Mouse (Mus musculus) intestine, embryonic 14.5 days (tissue): ENCODE data around the gene Prkce. TPM values are rescaled to one million over a fixed set of nuclear protein-coding genes. Genes with fewer than 3 reads are reported as not detected.
A peak's percentile ranks its signal among the peaks of the same experiment; 100 is the strongest.

Source experiments
- ATAC-seq: fragments of 200-750 bp; cut with Nextera tagmentation; replicated peaks from 2 replicates; pipeline ENCODE4 v1.8.0; 2017; ENCODE audit warnings: low read depth, moderate number of reproducible peaks, moderate TSS enrichment, moderate library complexity; ENCODE audit not compliant: low FRiP score, low TSS enrichment
- DNase-seq: peaks from one replicate; pipeline ENCODE4 v3.0.0-alpha.2; 2018; ENCODE audit warnings: low spot score
- H3K27ac ChIP-seq: fragments of 300-500 bp; sonication (generic); 2 replicates; pipeline ENCODE4 v1.5.1; 2014; ENCODE audit warnings: low read depth, mild to moderate bottlenecking, control low read depth
- H3K27me3 ChIP-seq: fragments of 300-500 bp; sonication (generic); replicated peaks from 2 replicates; pipeline ENCODE4 v1.6.1; 2014; ENCODE audit warnings: low read length, control low read depth; ENCODE audit not compliant: control insufficient read depth, insufficient read depth
- H3K36me3 ChIP-seq: fragments of 300-500 bp; sonication (generic); 2 replicates; pipeline ENCODE4 v1.6.1; 2014; ENCODE audit warnings: low read length, control low read depth; ENCODE audit not compliant: control insufficient read depth, insufficient read depth
- H3K4me1 ChIP-seq: fragments of 300-500 bp; sonication (generic); replicated peaks from 2 replicates; pipeline ENCODE4 v1.6.1; 2014; ENCODE audit warnings: low read length, control low read depth, mixed read lengths; ENCODE audit not compliant: control insufficient read depth, insufficient read depth
- H3K4me2 ChIP-seq: fragments of 300-500 bp; sonication (generic); 2 replicates; pipeline ENCODE4 v1.6.1; 2014; ENCODE audit warnings: low read length
- H3K4me3 ChIP-seq: fragments of 300-500 bp; sonication (generic); 2 replicates; pipeline ENCODE4 v1.5.1; 2014; ENCODE audit warnings: low read depth, low read length, control low read depth, mixed read lengths
- H3K9ac ChIP-seq: fragments of 300-500 bp; sonication (generic); 2 replicates; pipeline ENCODE4 v1.6.1; 2014; ENCODE audit warnings: mild to moderate bottlenecking, low read length
- H3K9me3 ChIP-seq: fragments of 300-500 bp; sonication (generic); 2 replicates; pipeline ENCODE4 v1.6.1; 2016; ENCODE audit warnings: low read length, control low read depth; ENCODE audit not compliant: control insufficient read depth
- WGBS: fragments of 180-500 bp; shearing (Covaris S2); extraction: QIAGEN DNeasy Blood & Tissue Kit; methylation state at CpG from one replicate; pipeline ENCODE4 v1.1.7; 2014; 5-methylcytosine and 5-hydroxymethylcytosine counted together
- polyA plus RNA-seq: library from polyadenylated mRNA; unstranded; fragments of >200 nt; fragmentation: Nextera tagmentation; extraction: Ambion mirVana; gene quantifications from 2 replicates; pipeline ENCODE4 v1.2.1, GENCODE M21; 2014

Gene Prkce
- polyA plus RNA-seq, 1 experiment from 2014 or later = 7.5 TPM

DNA sequence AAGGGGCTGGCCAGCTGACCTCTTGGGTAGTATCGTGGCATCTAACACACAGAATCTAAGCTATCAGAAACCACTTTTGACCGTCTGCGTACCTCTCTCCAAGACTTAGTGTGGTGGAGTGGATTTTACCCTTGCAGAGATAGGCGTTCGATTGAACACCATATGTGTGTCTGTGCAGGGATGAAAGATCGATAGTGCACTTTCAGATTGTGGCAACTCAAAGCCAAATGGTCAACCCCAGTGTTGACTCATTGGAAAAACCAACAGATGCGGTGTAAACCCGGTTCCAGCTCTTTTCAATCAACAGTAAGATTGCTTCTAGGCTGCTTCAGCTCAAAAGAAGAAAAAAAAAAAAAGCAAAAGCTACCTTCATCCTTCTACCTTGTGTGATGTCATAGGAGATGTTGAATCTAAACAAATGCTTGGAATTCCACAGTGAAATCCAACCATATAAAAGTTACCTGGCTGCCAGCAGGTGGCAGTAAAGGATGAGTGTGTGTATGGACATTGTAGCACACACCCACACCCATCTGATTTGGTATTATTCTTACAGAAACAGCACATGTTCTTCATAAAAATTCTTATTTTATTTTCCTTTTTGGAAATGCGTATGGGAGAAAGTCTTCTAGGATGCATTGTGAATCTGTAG, 328.7 kb downstream of the Prkce start:
- Histone ChIP-seq H3K27me3 (no peaks in the 10 kb centered on the region), H3K4me2 (no peak overlapping the region), H3K27ac (no peak overlapping the region), H3K9me3 (no peaks in the 10 kb centered on the region), H3K4me1 (peaks cover 12% of the 10 kb centered on the region; the same call in 1 of the 2 replicates), H3K36me3 (0 out of 2 replicates have a peak, but pooled peaks cover 4% of the 10 kb centered on the region), H3K9ac (no peak overlapping the region), H3K4me3 (no peak overlapping the region)
- 85% methylated on average over 9 of the region's 9 CpGs for WGBS
- DNase-seq (no peak), ATAC-seq (peak; percentile 23; the same call in 1 of the 2 replicates)

DNA sequence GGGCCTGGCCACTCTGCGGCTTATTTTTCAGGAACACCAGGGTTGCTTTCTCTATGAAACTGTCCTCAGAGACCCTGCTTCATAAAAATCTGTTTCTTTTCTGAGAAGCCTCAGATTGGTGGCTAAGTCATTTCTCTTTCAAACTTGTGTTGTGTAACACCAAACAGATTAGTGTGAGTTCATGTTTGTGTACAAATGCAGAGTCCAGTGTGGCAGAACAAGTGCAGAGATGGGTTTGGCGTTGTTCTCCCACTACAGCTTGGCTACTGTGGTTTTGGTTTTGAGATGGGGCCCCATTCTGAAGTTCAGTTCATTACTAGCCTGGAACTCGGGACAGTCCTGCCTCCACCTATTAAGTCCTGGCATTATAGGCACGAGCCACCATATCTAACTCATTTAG, 329.7 kb downstream of the Prkce start:
- Histone ChIP-seq H3K9ac (no peak overlapping the region), H3K27me3 (no peaks in the 10 kb centered on the region), H3K36me3 (0 out of 2 replicates have a peak, but pooled peaks cover 4% of the 10 kb centered on the region), H3K9me3 (no peaks in the 10 kb centered on the region), H3K4me3 (no peak overlapping the region), H3K4me1 (peaks cover 12% of the 10 kb centered on the region; the same call in 1 of the 2 replicates), H3K4me2 (no peak overlapping the region), H3K27ac (no peak overlapping the region)
- ATAC-seq (no peak), DNase-seq (no peak)
- 91% methylated on average over 4 of the region's 4 CpGs for WGBS

DNA sequence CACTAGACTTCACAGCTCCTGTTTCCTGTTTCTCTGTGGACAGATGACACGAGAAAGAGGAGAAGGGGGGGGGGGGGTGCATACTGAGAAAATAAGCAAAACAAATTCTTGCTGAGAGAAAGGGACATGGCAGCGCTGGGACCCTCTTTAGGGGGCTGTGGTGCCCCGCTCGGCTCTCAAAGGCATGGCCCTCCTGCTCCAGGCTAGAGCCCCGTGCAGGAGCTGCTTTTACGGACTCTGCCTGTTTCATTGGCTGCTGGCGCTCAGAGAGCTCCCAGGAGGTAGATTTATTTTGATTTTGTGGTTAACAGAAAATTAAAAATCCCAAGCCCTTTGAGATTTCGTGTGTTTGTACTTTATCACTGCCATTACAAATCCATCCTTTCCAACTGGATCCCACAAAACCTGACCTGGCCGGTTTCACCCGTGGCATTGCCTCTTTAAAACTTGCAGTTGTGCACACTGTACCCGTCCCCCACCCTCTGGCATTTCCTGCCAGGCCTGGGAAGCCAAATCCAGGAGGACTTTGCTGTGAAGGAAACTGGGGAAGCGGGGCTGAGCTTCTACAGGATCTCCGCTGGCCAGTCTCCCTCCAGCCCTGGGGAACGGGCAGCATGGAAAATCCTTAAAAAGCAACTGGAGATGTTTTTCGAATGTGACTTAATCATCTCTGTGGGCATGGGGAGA, 331.9 kb downstream of the Prkce start:
- Histone ChIP-seq H3K4me3 (no peak overlapping the region), H3K9ac (no peak overlapping the region), H3K9me3 (no peaks in the 10 kb centered on the region), H3K4me1 (peaks cover 12% of the 10 kb centered on the region; the same call in 1 of the 2 replicates), H3K4me2 (no peak overlapping the region), H3K27me3 (no peaks in the 10 kb centered on the region), H3K36me3 (0 out of 2 replicates have a peak, but pooled peaks cover 4% of the 10 kb centered on the region), H3K27ac (peak overlapping the region; percentile 23; the same call in 1 of the 2 replicates)
- ATAC-seq = no peak
- WGBS = 40% methylated on average over 15 of the region's 15 CpGs
- DNase-seq = no peak

DNA sequence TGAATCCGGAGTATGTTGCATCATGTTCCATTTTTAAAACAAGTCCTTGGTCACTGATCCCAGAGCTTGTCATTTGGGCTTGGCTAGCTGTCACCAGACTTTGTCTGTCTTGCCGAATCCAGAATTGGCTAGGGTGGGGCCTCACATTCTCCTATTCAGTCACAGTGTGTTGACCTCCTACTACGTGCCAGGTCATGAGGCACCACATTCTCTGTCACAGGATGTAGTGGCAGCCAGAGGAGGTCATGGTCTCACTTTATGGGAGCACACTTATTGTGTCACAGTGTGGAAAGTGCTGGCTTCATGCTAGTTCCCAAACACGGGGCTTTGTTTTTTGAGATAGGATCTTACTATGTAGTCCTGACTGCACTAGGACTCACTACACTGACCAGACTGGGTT, 333.8 kb downstream of the Prkce start:
- Histone ChIP-seq H3K27me3 (no peaks in the 10 kb centered on the region), H3K36me3 (no peaks in the 10 kb centered on the region), H3K9me3 (no peaks in the 10 kb centered on the region), H3K9ac (no peak overlapping the region), H3K4me1 (peaks cover 12% of the 10 kb centered on the region; the same call in 1 of the 2 replicates), H3K27ac (no peak overlapping the region), H3K4me2 (no peak overlapping the region), H3K4me3 (no peak overlapping the region)
- DNase-seq = no peak
- no peak for ATAC-seq
- 89% methylated on average over 4 of the region's 4 CpGs for WGBS

DNA sequence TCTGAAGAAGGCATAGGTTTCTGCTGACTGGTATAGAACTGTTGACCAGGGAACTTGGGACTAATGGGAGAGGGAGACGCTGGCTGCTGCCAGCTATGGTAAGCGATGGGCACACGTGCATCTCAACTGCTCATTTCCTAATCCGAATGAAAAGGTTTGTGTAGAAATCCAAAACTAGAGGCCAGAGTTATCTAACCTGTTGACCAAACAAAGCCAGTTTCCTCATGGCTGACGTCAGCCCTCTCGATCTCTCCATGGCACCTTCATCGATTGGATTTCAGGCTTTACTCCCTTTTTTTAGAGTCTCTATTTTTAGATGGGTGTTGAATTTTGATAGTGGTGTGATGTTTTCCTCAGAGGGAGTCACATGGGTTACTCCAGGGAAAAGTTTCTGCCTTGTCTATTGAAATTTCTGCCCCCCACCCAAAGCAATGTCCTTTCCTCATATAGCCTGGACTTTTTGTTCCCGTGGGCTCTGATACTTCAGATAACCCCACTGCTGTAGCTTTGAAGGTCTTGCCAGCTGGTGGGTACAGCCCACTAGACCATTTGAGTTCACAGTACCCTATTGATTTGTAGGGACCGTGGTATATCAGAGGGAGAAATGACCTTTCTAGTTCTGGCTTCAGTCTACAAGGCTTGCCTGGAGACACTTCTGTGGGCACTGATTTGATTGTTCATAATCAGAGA, 335.8 kb downstream of the Prkce start:
- ATAC-seq = no peak
- Histone ChIP-seq H3K27me3 (no peaks in the 10 kb centered on the region), H3K9me3 (no peaks in the 10 kb centered on the region), H3K4me1 (peaks cover 12% of the 10 kb centered on the region; the same call in 1 of the 2 replicates), H3K4me3 (no peak overlapping the region), H3K27ac (no peak overlapping the region), H3K36me3 (no peaks in the 10 kb centered on the region), H3K9ac (no peak overlapping the region), H3K4me2 (no peak overlapping the region)
- WGBS = 96% methylated on average over 9 of the region's 9 CpGs
- no peak for DNase-seq

DNA sequence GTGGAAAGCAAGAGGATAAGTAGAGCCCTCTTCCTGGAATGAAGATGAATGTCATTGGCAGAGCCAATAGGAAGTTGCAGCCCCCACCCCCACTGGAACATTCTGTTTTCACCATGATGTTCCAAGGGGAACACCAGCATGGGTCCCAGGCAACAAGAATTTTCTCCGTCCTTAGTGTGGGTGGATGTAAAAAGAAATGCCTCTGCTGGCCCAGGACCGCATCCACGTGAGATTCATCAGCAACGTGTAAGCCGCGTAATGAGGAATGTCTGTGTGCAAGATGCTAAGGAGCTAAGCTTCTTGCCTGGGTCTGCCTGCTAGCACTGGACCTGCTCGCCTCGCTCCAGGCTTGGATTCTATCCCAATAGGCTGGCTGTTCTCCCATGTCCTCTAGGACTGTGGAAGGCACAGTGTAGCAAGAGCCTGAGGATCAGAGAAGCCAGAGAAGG, 337.6 kb downstream of the Prkce start, which contains the start of gene Gm10309:
TSS of gene Gm10309 (minus strand) at position 50 of the 449 bp plus-strand sequence.
- Histone ChIP-seq H3K27ac (no peak within 1 kb of the TSS), H3K9me3 (no peaks in the 10 kb centered on the region), H3K4me2 (no peak within 1 kb of the TSS), H3K4me1 (no peaks in the 10 kb centered on the region), H3K9ac (no peak within 1 kb of the TSS), H3K27me3 (no peaks in the 10 kb centered on the region), H3K4me3 (no peak within 1 kb of the TSS), H3K36me3 (no peaks in the 10 kb centered on the region)
- WGBS = 88% methylated on average over 8 of the region's 8 CpGs
- DNase-seq (no peak), ATAC-seq (no peak)

DNA sequence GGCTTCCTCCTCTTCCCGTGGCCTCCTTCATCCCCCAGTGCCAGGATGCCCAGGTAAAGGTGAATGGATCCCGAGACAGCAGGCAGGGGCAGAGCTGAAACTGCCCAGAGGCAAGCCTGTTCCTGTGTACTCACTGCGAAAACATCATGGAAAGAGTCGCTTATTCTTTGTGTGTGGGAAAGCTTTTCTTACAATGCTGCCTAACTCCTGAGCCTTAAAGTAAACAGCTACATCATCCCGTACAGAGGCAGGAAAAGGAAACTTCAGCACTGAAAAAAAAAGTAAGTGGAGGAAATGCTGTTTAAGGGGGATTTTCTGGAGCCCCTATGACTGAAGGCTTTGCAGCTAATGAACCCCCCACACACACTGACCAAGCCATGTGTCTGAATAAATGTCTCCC, 339.3 kb downstream of the Prkce start:
- no peaks in the 10 kb centered on the region for H3K27me3 ChIP-seq
- no peak overlapping the region for H3K4me2 ChIP-seq
- no peak overlapping the region for H3K9ac ChIP-seq
- H3K4me1 ChIP-seq = no peaks in the 10 kb centered on the region
- H3K4me3 ChIP-seq = no peak overlapping the region
- peak overlapping the region; percentile 62; the same call in 1 of the 2 replicates for H3K27ac ChIP-seq
- H3K36me3 ChIP-seq = no peaks in the 10 kb centered on the region
- no peak for ATAC-seq
- no peaks in the 10 kb centered on the region for H3K9me3 ChIP-seq
- no peak for DNase-seq
- WGBS = 51% methylated on average over 5 of the region's 5 CpGs

DNA sequence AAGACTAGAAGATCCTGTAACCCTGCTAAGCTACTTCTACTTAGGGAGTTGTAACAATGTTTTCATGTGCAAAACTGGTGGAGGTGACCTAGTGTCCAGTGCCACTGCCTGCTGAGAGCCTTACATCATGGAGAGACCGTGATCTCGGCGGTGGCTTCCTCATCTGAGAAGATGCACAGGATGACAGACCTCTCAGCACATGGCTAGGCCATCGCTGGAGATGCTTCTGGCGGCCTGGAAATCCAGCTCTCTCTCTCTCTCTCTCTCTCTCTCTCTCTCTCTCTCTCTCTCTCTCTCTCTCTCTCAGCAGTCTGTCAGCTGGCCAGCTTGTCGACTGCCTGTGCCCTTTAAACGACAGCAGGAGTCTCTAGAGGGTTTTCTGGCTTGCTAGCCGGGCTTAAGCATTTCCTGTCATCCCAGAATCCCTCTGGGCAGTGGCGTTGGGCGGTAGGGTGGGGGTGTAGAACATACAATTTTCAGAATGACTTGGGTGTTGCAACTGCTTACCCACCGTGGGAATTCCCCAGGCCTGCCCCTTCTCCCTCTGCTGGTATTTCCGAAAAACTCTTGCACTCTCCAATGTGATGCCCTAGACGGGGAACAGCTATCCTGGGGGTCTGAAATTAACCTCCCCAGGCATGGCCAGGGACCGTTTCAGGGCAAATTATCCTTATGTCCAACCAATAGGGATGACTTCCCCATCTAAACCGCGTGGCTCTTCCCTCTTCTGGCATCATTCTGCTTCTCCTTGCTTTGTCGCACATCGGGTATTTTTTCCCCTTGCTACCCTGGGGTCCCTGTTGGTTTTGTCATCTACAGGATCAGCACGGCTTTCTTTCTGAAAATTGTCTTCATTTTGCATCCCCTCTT, 340.0 kb downstream of the Prkce start:
- no peak overlapping the region for H3K4me2 ChIP-seq
- H3K9ac ChIP-seq = no peak overlapping the region
- ATAC-seq (no peak), DNase-seq (no peak)
- no peak overlapping the region for H3K4me3 ChIP-seq
- 68% methylated on average over 19 of the region's 19 CpGs for WGBS
- H3K9me3 ChIP-seq = no peaks in the 10 kb centered on the region
- no peaks in the 10 kb centered on the region for H3K4me1 ChIP-seq
- no peaks in the 10 kb centered on the region for H3K36me3 ChIP-seq
- no peaks in the 10 kb centered on the region for H3K27me3 ChIP-seq
- no peak overlapping the region for H3K27ac ChIP-seq
